Mouse (Mus musculus) intestine, embryonic 15.5 days (tissue): ENCODE measurements at regions not wholly inside any gene's neighbourhood (a gene's known extent, or its start where the extent isn't known, plus 50 kb on each side); places are given as distances from the start of the nearest gene placed in this dataset.
"Not testable (repeated sequence)": the region's sequence is repeated elsewhere in the genome, so short reads cannot be mapped to it uniquely, and the experiment has no call there.

ENCODE experiments used
- ATAC-seq: fragments of 200-750 bp; cut with Nextera tagmentation; 2 replicates; pipeline ENCODE4 v1.8.0; 2017; ENCODE audit warnings: moderate TSS enrichment, moderate library complexity
- H3K27ac ChIP-seq: fragments of 300-500 bp; sonication (generic); 2 replicates; pipeline ENCODE4 v1.5.1; 2015; ENCODE audit warnings: mild to moderate bottlenecking, inconsistent platforms
- H3K27me3 ChIP-seq: fragments of 300-500 bp; sonication (generic); replicated peaks from 2 replicates; pipeline ENCODE4 v1.6.1; 2015; ENCODE audit warnings: inconsistent platforms
- H3K36me3 ChIP-seq: fragments of 300-500 bp; sonication (generic); 2 replicates; pipeline ENCODE4 v1.6.1; 2015; ENCODE audit warnings: inconsistent platforms
- H3K4me1 ChIP-seq: fragments of 300-500 bp; sonication (generic); replicated peaks from 2 replicates; pipeline ENCODE4 v1.6.1; 2015; ENCODE audit warnings: inconsistent platforms
- H3K4me2 ChIP-seq: fragments of 300-500 bp; sonication (generic); replicated peaks from 2 replicates; pipeline ENCODE4 v1.6.1; 2015; ENCODE audit warnings: mild to moderate bottlenecking, inconsistent platforms
- H3K4me3 ChIP-seq: fragments of 300-500 bp; sonication (generic); replicated peaks from 2 replicates; pipeline ENCODE4 v1.5.1; 2015; ENCODE audit warnings: inconsistent platforms
- H3K9ac ChIP-seq: fragments of 300-500 bp; sonication (generic); 2 replicates; pipeline ENCODE4 v1.6.1; 2015; ENCODE audit warnings: inconsistent platforms
- H3K9me3 ChIP-seq: fragments of 300-500 bp; sonication (generic); 2 replicates; pipeline ENCODE4 v1.6.1; 2016; ENCODE audit warnings: inconsistent platforms
- WGBS: fragments of 180-500 bp; shearing (Covaris S2); methylation state at CpG from one replicate; pipeline ENCODE4 v1.1.7; 2015; 5-methylcytosine and 5-hydroxymethylcytosine counted together

GRCm38 (mm10) chr11:94882687-94883383 is 53.2 kb upstream of the Col1a1 start:
- Histone ChIP-seq H3K27ac (peak overlapping the region; percentile 95), H3K4me2 (peak overlapping the region; percentile 49), H3K4me3 (no peak overlapping the region), H3K27me3 (peaks cover 8% of the 10 kb centered on the region), H3K9ac (peak overlapping the region; percentile 29), H3K9me3 (no peaks in the 10 kb centered on the region), H3K36me3 (no peaks in the 10 kb centered on the region), H3K4me1 (peaks cover 26% of the 10 kb centered on the region)
- ATAC-seq, result peak; percentile 80
- WGBS, result 3% methylated on average over 18 of the region's 19 CpGs

DNA sequence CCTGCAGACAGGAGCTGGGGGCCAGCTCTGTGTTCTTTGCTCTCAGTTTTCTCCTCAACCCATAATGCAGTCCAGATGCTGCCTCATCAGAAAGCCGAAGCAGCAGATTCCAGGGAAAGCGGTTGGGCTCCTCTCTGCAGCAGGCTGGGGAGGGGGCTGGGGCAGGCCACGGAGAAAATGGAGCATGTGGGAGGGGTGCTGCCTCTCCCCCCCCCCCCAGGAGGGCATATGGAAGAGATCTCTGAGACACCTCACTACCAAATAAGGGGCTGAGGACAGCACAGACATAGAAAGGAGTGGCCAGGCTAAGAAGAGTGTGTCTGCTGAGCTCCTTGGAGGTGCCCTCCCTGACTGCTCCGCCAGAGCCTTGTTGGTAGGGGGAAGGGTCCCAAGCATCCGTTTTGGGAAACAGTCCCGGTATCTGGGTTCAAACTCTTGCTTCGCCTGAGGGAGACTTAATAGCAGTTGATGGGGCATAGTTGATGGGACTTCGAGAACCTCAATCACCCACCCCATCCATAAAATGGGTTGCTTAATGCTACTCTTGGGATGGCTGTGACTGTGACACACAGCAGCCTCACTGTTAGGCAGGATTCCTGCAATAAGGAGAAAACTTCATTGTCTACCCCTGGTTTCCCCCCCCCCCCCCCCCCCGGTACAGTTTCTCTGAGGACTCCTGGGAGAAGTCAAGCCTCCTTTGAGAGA is 53.9 kb upstream of the Col1a1 start:
- H3K27ac ChIP-seq, result peak overlapping the region; percentile 95
- no peak overlapping the region for H3K4me3 ChIP-seq
- peaks cover 31% of the 10 kb centered on the region for H3K4me1 ChIP-seq
- WGBS, result 24% methylated on average over 9 of the region's 9 CpGs
- peak overlapping the region; percentile 31; the same call in 1 of the 2 replicates for H3K9ac ChIP-seq
- peaks cover 8% of the 10 kb centered on the region for H3K27me3 ChIP-seq
- H3K4me2 ChIP-seq, result peak overlapping the region; percentile 57
- H3K9me3 ChIP-seq, result no peaks in the 10 kb centered on the region
- peak; percentile 86 for ATAC-seq
- no peaks in the 10 kb centered on the region for H3K36me3 ChIP-seq

DNA sequence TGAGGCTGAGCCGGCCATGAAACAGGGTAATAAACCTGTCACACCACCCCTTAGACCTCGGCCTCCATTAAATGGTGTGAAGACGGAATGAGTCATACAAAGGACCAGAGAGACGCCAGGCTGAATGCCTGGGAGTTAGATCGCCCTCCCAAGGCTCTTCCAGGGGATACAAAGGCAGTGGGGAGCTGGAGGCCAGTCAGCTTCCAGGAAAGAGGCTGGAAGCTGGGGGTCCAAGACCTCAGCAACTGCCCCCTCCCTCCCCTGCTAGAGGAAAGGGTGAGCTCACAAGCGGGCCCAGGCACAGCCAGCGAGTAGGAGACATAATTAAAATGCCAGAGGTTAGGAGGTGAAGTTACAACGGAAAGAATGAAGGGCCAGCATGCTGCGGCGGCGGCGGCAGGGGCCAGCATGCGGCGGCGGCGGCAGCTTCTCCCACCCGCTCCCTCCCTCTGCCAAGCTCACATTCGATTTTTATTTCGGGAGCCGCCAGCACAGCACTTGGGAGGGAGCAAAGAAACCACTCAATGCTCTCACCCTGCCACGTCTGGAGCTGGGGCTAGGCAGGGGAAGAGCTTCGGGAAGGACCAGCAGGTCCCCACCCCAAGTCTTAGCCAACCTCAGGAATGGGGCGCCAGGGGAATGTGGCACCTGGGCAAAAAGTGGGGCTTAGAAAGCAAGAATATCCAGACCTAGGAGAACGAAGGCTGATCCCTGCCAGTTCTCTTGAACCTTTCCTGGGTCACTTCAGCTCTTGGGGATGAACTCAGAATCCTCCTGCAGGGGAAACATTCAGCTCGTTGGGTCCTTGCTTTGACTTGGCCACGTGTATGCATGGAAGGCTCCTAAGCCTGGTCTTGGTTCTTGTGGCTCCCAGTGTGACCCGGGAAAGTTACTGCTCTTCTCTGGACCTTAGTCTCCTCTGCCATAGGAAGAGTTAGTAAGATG is 54.9 kb upstream of the Col1a1 start:
- Histone ChIP-seq H3K36me3 (no peaks in the 10 kb centered on the region), H3K4me1 (peaks cover 33% of the 10 kb centered on the region), H3K27ac (peak overlapping the region; percentile 95), H3K9me3 (no peaks in the 10 kb centered on the region), H3K4me2 (peak overlapping the region; percentile 57), H3K4me3 (peak overlapping the region; percentile 19), H3K9ac (peak overlapping the region; percentile 31), H3K27me3 (peaks cover 8% of the 10 kb centered on the region)
- 0 out of 2 replicates have a peak, but pooled peaks have one; percentile 19 for ATAC-seq
- 6% methylated on average over 27 of the region's 27 CpGs for WGBS

DNA sequence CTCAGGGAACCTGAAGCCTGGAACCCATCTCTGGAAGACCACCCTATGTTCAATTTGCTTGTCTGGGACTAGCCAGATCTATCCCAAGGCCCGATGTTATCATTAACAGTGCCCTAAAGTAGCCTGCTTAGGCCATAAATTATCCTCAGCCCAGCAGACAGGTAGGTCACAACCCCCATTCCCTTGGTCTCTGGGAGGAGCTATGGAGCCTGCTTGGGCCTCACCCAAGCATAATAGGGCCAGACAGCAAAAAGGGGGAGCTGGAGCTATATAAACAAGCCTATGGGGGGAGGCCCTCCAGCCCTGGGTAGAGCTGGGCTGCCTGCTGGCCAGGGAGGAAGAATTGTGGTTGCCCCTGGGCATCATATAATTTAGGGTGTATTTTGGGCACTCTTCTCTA is 59.3 kb upstream of the Col1a1 start:
- H3K27me3 ChIP-seq, result no peaks in the 10 kb centered on the region
- H3K36me3 ChIP-seq, result no peaks in the 10 kb centered on the region
- no peaks in the 10 kb centered on the region for H3K9me3 ChIP-seq
- no peak for ATAC-seq
- 5% methylated on average over 1 of the region's 1 CpGs for WGBS
- peaks cover 41% of the 10 kb centered on the region for H3K4me1 ChIP-seq
- H3K9ac ChIP-seq, result no peak overlapping the region
- no peak overlapping the region for H3K4me3 ChIP-seq
- no peak overlapping the region for H3K27ac ChIP-seq
- no peak overlapping the region for H3K4me2 ChIP-seq

DNA sequence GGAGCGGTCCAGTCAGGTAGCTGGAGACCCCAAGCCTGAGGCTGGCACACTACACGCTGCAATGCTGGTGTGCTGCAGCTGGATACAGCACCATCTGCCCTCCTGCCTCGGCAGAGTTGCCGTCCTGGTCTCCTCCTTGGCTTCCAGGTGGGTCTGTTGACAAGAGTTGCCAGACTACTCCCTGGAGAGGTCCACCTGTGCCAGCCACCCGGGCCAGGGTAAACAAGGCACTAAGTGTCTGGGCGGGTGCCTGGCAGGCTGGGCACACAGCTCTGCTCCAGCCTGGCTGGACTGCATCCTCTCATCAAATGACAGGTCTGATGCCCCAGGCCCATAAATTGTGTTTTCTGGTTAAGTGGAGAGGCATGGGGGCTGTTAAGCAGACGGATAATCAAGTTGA is 61.0 kb upstream of the Col1a1 start:
- H3K9ac ChIP-seq, result no peak overlapping the region

GRCm38 (mm10) chr11:94874155-94874561 is 61.9 kb upstream of the Col1a1 start:
- Histone ChIP-seq H3K4me2 (peak overlapping the region; percentile 57), H3K27me3 (no peaks in the 10 kb centered on the region), H3K36me3 (no peaks in the 10 kb centered on the region), H3K4me3 (no peak overlapping the region), H3K9me3 (no peaks in the 10 kb centered on the region), H3K9ac (peak overlapping the region; percentile 34; the same call in 1 of the 2 replicates), H3K27ac (peak overlapping the region; percentile 92), H3K4me1 (peaks cover 35% of the 10 kb centered on the region)
- 12% methylated on average over 7 of the region's 7 CpGs for WGBS
- ATAC-seq, result peak; percentile 55

More for the DNA sequence above, 61.0 kb upstream of the Col1a1 start:
- no peak overlapping the region for H3K4me2 ChIP-seq
- no peaks in the 10 kb centered on the region for H3K9me3 ChIP-seq
- H3K4me3 ChIP-seq, result no peak overlapping the region
- H3K4me1 ChIP-seq, result peaks cover 32% of the 10 kb centered on the region
- no peaks in the 10 kb centered on the region for H3K36me3 ChIP-seq
- peak overlapping the region; percentile 92 for H3K27ac ChIP-seq
- WGBS, result 48% methylated on average over 7 of the region's 7 CpGs
- no peak for ATAC-seq
- H3K27me3 ChIP-seq, result no peaks in the 10 kb centered on the region

DNA sequence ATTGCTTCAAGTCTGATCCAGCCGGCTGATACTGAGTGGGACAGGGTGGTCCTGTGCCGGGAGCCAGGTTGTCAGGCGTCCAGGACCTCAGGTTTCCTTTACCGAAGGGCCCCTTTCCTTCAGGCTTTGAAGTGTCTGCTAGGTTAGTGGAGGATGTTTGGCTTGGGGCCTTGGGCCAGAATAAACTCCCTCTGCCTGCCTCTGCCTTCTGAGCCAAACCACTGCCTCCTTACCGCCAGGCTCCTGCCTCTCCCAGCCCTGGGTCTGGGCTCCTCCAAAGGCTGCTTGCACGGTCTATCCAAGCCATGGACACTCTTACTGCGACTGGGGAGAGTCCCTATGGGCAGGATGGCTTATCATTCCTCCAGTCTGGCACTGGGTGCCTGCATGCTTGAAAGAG is 62.3 kb upstream of the Col1a1 start:
- H3K4me1 ChIP-seq, result peaks cover 35% of the 10 kb centered on the region
- no peaks in the 10 kb centered on the region for H3K9me3 ChIP-seq
- H3K4me3 ChIP-seq, result no peak overlapping the region; the same call in 1 of the 2 replicates
- 8% methylated on average over 7 of the region's 7 CpGs for WGBS
- ATAC-seq, result 0 out of 2 replicates have a peak, but pooled peaks have one; percentile 11
- peak overlapping the region; percentile 92 for H3K27ac ChIP-seq
- no peaks in the 10 kb centered on the region for H3K36me3 ChIP-seq
- no peaks in the 10 kb centered on the region for H3K27me3 ChIP-seq
- H3K9ac ChIP-seq, result peak overlapping the region; percentile 34
- H3K4me2 ChIP-seq, result peak overlapping the region; percentile 57

- peak; percentile 75 for ATAC-seq
- Histone ChIP-seq H3K36me3 (no peaks in the 10 kb centered on the region), H3K9ac (peak overlapping the region; percentile 19; the same call in 1 of the 2 replicates), H3K27ac (peak overlapping the region; percentile 92), H3K9me3 (no peaks in the 10 kb centered on the region), H3K4me1 (peaks cover 35% of the 10 kb centered on the region), H3K4me3 (peak overlapping the region; percentile 14), H3K4me2 (peak overlapping the region; percentile 57), H3K27me3 (no peaks in the 10 kb centered on the region)
- WGBS, result 2% methylated on average over 19 of the region's 19 CpGs
These were observed 63.1 kb upstream of the Col1a1 start for GRCm38 (mm10) chr11:94872921-94873320.

- Histone ChIP-seq H3K4me3 (no peak overlapping the region), H3K9ac (no peak overlapping the region), H3K27me3 (no peaks in the 10 kb centered on the region), H3K4me2 (0 out of 2 replicates have a peak overlapping the region, but pooled peaks have one; percentile 19), H3K9me3 (no peaks in the 10 kb centered on the region), H3K27ac (no peak overlapping the region), H3K4me1 (peaks cover 27% of the 10 kb centered on the region), H3K36me3 (no peaks in the 10 kb centered on the region)
- no peak for ATAC-seq
- 0% methylated on average over 1 of the region's 1 CpGs for WGBS
These were observed 65.7 kb upstream of the Col1a1 start for GRCm38 (mm10) chr11:94870341-94870740.

GRCm38 (mm10) chr11:94869866-94870265 is 66.2 kb upstream of the Col1a1 start:
- H3K9ac ChIP-seq, H3K36me3 ChIP-seq, H3K9me3 ChIP-seq, H3K27ac ChIP-seq, H3K4me3 ChIP-seq, H3K27me3 ChIP-seq: not testable (repeated sequence)
- peaks cover 24% of the 10 kb centered on the region for H3K4me1 ChIP-seq
- 17% methylated on average over 4 of the region's 4 CpGs for WGBS
- ATAC-seq, result peak; percentile 54
- 0 out of 2 replicates have a peak overlapping the region, but pooled peaks have one; percentile 19 for H3K4me2 ChIP-seq

DNA sequence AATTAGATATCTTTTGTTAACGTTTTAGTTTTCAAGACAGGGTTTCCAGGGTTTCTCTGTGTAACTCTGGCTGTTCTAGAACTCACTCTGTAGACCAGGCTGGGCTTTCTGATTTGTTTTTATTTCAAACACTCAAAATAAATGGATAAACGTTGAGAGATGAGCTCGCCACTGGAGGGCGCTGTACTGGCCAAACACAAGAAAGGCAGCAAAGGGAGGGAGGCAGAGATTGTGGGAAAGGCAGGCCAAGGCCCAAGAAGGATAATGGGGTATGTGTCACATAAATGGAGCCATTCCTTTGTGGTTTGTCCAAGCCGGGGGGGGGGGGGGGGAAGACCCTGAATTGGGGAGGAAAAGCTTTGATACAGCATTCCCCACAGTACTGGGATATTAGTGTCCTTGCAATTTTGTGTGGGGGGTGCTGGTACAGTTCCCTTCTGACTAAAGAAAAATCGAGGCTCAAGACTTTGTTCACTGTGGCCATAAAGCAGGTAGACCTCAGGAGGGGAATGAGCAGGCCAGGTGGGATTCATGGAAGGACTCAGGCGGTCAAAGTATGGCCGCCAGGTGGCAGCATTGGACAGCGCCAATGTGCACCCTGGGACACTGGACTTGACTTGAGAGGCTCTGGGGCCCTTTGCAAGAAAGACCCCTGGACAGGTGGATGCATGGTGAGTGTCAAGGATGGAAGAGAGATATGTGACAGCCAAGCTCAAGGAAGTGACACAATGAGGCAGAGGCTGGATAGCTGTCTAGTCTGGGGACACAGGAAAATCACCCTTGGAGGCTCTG is 69.7 kb upstream of the Col1a1 start:
- Histone ChIP-seq H3K9me3 (no peaks in the 10 kb centered on the region), H3K4me2 (no peak overlapping the region), H3K27ac (no peak overlapping the region), H3K27me3 (no peaks in the 10 kb centered on the region), H3K36me3 (no peaks in the 10 kb centered on the region), H3K4me1 (0 out of 2 replicates have a peak, but pooled peaks cover 2% of the 10 kb centered on the region), H3K4me3 (no peak overlapping the region), H3K9ac (no peak overlapping the region)
- peak; percentile 57 for ATAC-seq
- WGBS, result 19% methylated on average over 9 of the region's 9 CpGs
